Mouse (Mus musculus) CD4-positive, CD25-positive, alpha-beta regulatory T cell, adult 4 months (primary cell): Measurements from ENCODE around the gene Kcnj10. TPM values are rescaled to one million over a fixed set of nuclear protein-coding genes. Genes with fewer than 3 reads are reported as not detected.

Source experiments
- polyA plus RNA-seq, 2 experiments: library from polyadenylated mRNA; unstranded; fragments of 100-300 nt; shearing (Covaris generic); gene quantifications; one replicate each; pipeline ENCODE4 v1.2.1; 2017

Gene Kcnj10
- polyA plus RNA-seq, 2 experiments from 2014 or later: not detected

Other genes starting within 250 kb of the Kcnj10 start
- gene Pex19, start 214.5 kb upstream of the Kcnj10 start, polyA plus RNA-seq: 100 to 1,000 TPM in 1 of 2 experiments, 10 to 100 TPM in 1; 82.9 to 122 TPM
- 100 to 1,000 TPM in 1 of 2 experiments, 10 to 100 TPM in 1; 76.5 to 132 TPM for gene Dcaf8, start 193.1 kb upstream of the Kcnj10 start, polyA plus RNA-seq
- gene Pea15a, start 134.4 kb upstream of the Kcnj10 start, polyA plus RNA-seq: 10 to 100 TPM; 55.4 to 76.7 TPM
- gene Casq1, start 121.3 kb upstream of the Kcnj10 start, polyA plus RNA-seq: not detected
- not detected for gene Atp1a4, start 82.8 kb upstream of the Kcnj10 start, polyA plus RNA-seq
- 1 to 10 TPM; 3.8 to 5.5 TPM for gene Igsf8, start 79.6 kb upstream of the Kcnj10 start, polyA plus RNA-seq
- under 1 TPM; 0.33 to 0.42 TPM for gene Atp1a2, start 43.1 kb upstream of the Kcnj10 start, polyA plus RNA-seq
- not detected for gene Kcnj9, start 11.9 kb upstream of the Kcnj10 start, polyA plus RNA-seq
- 1 to 10 TPM; 3.6 to 6.0 TPM for gene Pigm, start 35.3 kb downstream of the Kcnj10 start, polyA plus RNA-seq
- not detected for gene Slamf9, start 134.1 kb downstream of the Kcnj10 start, polyA plus RNA-seq
- gene Igsf9, start 140.6 kb downstream of the Kcnj10 start, polyA plus RNA-seq: 1 to 10 TPM in 1 of 2 experiments, not detected in 1; 1.1 TPM
- gene Tagln2, start 158.8 kb downstream of the Kcnj10 start, polyA plus RNA-seq: 100 to 1,000 TPM; 226 to 278 TPM
- gene Cfap45, start 179.6 kb downstream of the Kcnj10 start, polyA plus RNA-seq: under 1 TPM in 1 of 2 experiments, not detected in 1; 0.69 TPM
- not detected for gene Vsig8, start 214.7 kb downstream of the Kcnj10 start, polyA plus RNA-seq
- gene Slamf8, start 249.4 kb downstream of the Kcnj10 start, polyA plus RNA-seq: 1 to 10 TPM in 1 of 2 experiments, under 1 TPM in 1; 0.19 to 1.7 TPM